Mouse (Mus musculus) stomach, postnatal 0 days (tissue): ENCODE measurements at regions not wholly inside any gene's neighbourhood (a gene's known extent, or its start where the extent isn't known, plus 50 kb on each side); places are given as distances from the start of the nearest gene placed in this dataset.

Experiments
- CTCF ChIP-seq: IDR thresholded peaks from 2 replicates; pipeline ENCODE4 v1.5.1; 2016; ENCODE audit warnings: antibody characterized with exemption, low read depth, mild to moderate bottlenecking, moderate library complexity
- EP300 ChIP-seq: optimal IDR thresholded peaks from 2 replicates; pipeline ENCODE3; 2016; ENCODE audit warnings: antibody characterized with exemption

GRCm38 (mm10) chr15:37065926-37066550, 58.5 kb upstream of the Zfp706 start:
- no peak for TF ChIP-seq CTCF
- no peak for TF ChIP-seq EP300
